Mouse (Mus musculus) CH12.LX (cell line): ENCODE measurements around the gene Ghr. TPM values are rescaled to one million over a fixed set of nuclear protein-coding genes. Genes with fewer than 3 reads are reported as not detected.

Source experiments
- DNase-seq: peaks from one replicate; pipeline ENCODE4 v3.0.0-alpha.2; 2013; ENCODE audit errors: extremely low read depth
- H3K27ac ChIP-seq: 2 replicates; pipeline ENCODE4 v1.5.1; 2012; ENCODE audit warnings: low read depth, mild to moderate bottlenecking, control low read depth, moderate library complexity; ENCODE audit not compliant: insufficient read depth
- H3K27me3 ChIP-seq: replicated peaks from 2 replicates; pipeline ENCODE3; 2012; ENCODE audit warnings: inconsistent platforms
- H3K36me3 ChIP-seq, 2 experiments: replicated peaks in 1 of 2; 2 replicates each; pipeline versions ENCODE3 to v1.6.1; 2012; ENCODE audit warnings: inconsistent platforms in 1 of 2, low read length in 1 of 2, mild to moderate bottlenecking in 1 of 2, mixed read lengths in 1 of 2, moderate library complexity in 1 of 2; ENCODE audit not compliant: control insufficient read depth in 1 of 2, insufficient read depth in 1 of 2
- H3K4me1 ChIP-seq, 2 experiments: 2 replicates each; pipeline ENCODE4 v1.6.1; 2012; ENCODE audit warnings: inconsistent platforms in 1 of 2, moderate library complexity in 1 of 2; ENCODE audit not compliant: insufficient read depth in 2 of 2, control insufficient read depth in 1 of 2
- H3K4me2 ChIP-seq: 2 replicates; pipeline ENCODE4 v1.6.1; 2012; ENCODE audit warnings: low read depth, mild to moderate bottlenecking, control low read depth; ENCODE audit not compliant: poor library complexity, insufficient read depth, severe bottlenecking
- H3K4me3 ChIP-seq, 3 experiments: fragments of 150-350 bp in 1 of 3; sonication (generic) in 1 of 3; replicated peaks in 1 of 3; 2 replicates each; pipeline versions ENCODE3 to v1.5.1; 2011 to 2012; ENCODE audit warnings: low read depth in 2 of 3, low read length in 2 of 3, mild to moderate bottlenecking in 2 of 3, moderate library complexity in 2 of 3, control low read depth in 1 of 3, improper control_type of control experiment in 1 of 3, inconsistent platforms in 1 of 3, mixed read lengths in 1 of 3; ENCODE audit not compliant: poor library complexity in 1 of 3
- H3K79me2 ChIP-seq: replicated peaks from 2 replicates; pipeline ENCODE4 v1.6.1; 2012; ENCODE audit warnings: mild to moderate bottlenecking, moderate library complexity; ENCODE audit not compliant: control insufficient read depth, poor library complexity, insufficient read depth, severe bottlenecking; ENCODE audit errors: extremely low read depth
- H3K9ac ChIP-seq: 2 replicates; pipeline ENCODE4 v1.6.1; 2012; ENCODE audit warnings: low read depth, mild to moderate bottlenecking, control low read depth, moderate library complexity; ENCODE audit not compliant: insufficient read depth
- H3K9me3 ChIP-seq: replicated peaks from 2 replicates; pipeline ENCODE3; 2012; ENCODE audit warnings: low read length, inconsistent platforms, mixed read lengths
- CHD1 ChIP-seq: IDR thresholded peaks from 2 replicates; pipeline ENCODE4 v1.6.1; 2012; ENCODE audit warnings: low read depth, low read length, improper control_type of control experiment, inconsistent platforms
- CTCF ChIP-seq, 2 experiments: IDR thresholded peaks in 1 of 2; conservative IDR thresholded peaks in 1 of 2; 2 replicates each; pipeline ENCODE4 v1.5.1; 2011 to 2012; ENCODE audit warnings: low read depth in 2 of 2, low read length in 2 of 2, improper control_type of control experiment in 1 of 2, inconsistent platforms in 1 of 2, mild to moderate bottlenecking in 1 of 2, moderate library complexity in 1 of 2
- E2F4 ChIP-seq: IDR thresholded peaks from 2 replicates; pipeline ENCODE4 v1.6.1; 2011; ENCODE audit warnings: low read depth, low read length, improper control_type of control experiment; ENCODE audit not compliant: insufficient replicate concordance
- GABPA ChIP-seq: IDR thresholded peaks from 2 replicates; pipeline ENCODE4 v1.6.1; 2012; ENCODE audit warnings: low read depth, low read length, improper control_type of control experiment, inconsistent platforms; ENCODE audit not compliant: insufficient replicate concordance
- IRF4 ChIP-seq: IDR thresholded peaks from 2 replicates; pipeline ENCODE4 v1.6.1; 2014; ENCODE audit warnings: low read depth, mild to moderate bottlenecking, inconsistent platforms, low read length, improper control_type of control experiment
- JUN ChIP-seq: IDR thresholded peaks from 2 replicates; pipeline ENCODE4 v1.6.1; 2011; ENCODE audit warnings: low read depth, mild to moderate bottlenecking, low read length, improper control_type of control experiment, moderate library complexity; ENCODE audit not compliant: insufficient read depth
- JUND ChIP-seq: conservative IDR thresholded peaks from 2 replicates; pipeline ENCODE4 v1.6.1; 2011; ENCODE audit warnings: low read depth, low read length, improper control_type of control experiment
- MAZ ChIP-seq: IDR thresholded peaks from 2 replicates; pipeline ENCODE4 v1.6.1; 2012; ENCODE audit warnings: low read depth, mild to moderate bottlenecking, inconsistent platforms, low read length, improper control_type of control experiment, moderate library complexity
- MEF2A ChIP-seq: IDR thresholded peaks from 2 replicates; pipeline ENCODE4 v1.6.1; 2014; ENCODE audit warnings: low read depth, mild to moderate bottlenecking, inconsistent platforms, low read length, improper control_type of control experiment, borderline replicate concordance
- MXI1 ChIP-seq: IDR thresholded peaks from 2 replicates; pipeline ENCODE4 v1.6.1; 2011; ENCODE audit warnings: mild to moderate bottlenecking, low read depth, low read length, improper control_type of control experiment
- MYC ChIP-seq: IDR thresholded peaks from 2 replicates; pipeline ENCODE4 v1.6.1; 2011; ENCODE audit warnings: low read depth, mild to moderate bottlenecking, improper control_type of control experiment, low read length
- POLR2A ChIP-seq: IDR thresholded peaks from 2 replicates; pipeline ENCODE4 v1.6.1; 2011; ENCODE audit warnings: low read depth, mild to moderate bottlenecking, improper control_type of control experiment, low read length
- TBP ChIP-seq: conservative IDR thresholded peaks from 2 replicates; pipeline ENCODE4 v1.6.1; 2011; ENCODE audit warnings: low read depth, low read length, improper control_type of control experiment
- USF1 ChIP-seq: IDR thresholded peaks from 2 replicates; pipeline ENCODE4 v1.6.1; 2014; ENCODE audit warnings: low read depth, mild to moderate bottlenecking, inconsistent platforms, low read length, improper control_type of control experiment
- ZC3H11A ChIP-seq: IDR thresholded peaks from 2 replicates; pipeline ENCODE4 v1.6.1; 2012; ENCODE audit warnings: low read depth, mild to moderate bottlenecking, inconsistent platforms, low read length, improper control_type of control experiment
- ZNF384 ChIP-seq: IDR thresholded peaks from 2 replicates; pipeline ENCODE4 v1.6.1; 2012; ENCODE audit warnings: low read depth, low read length, improper control_type of control experiment, inconsistent platforms
- dilution Hi-C: fragments of 300-500 bp; cut with MboI; formaldehyde crosslinking; loops from 2 replicates; pipeline ENCODE4 v1.14.3; 2020; ENCODE audit warnings: low sequenced_read_pairs; ENCODE audit not compliant: extremely low pct_unique_long_range_greater_than_20kb, extremely low pct_ligation_motif_present
- in situ Hi-C: fragments of 300-500 bp; cut with MboI; formaldehyde crosslinking; loops from 3 replicates; pipeline ENCODE4 v1.14.3; 2019; ENCODE audit warnings: low sequenced_read_pairs, low pct_ligation_motif_present, low pct_unique_long_range_greater_than_20kb, mixed read lengths
- polyA plus RNA-seq: library from polyadenylated mRNA; unstranded; fragments of >175 nt; gene quantifications from 2 replicates; pipeline ENCODE4 v1.2.1, GENCODE M21; 2012; ENCODE audit warnings: low read depth; ENCODE audit not compliant: insufficient read length
- total RNA-seq, 2 experiments: library from RNA; depleted of rRNA; stranded (reverse); fragments of 300-350 nt in 1 of 2; fragments of >200 nt in 1 of 2; gene quantifications; 2 replicates each; pipeline ENCODE4 v1.2.3; 2012 to 2014

Ghr gene
- total and polyA plus RNA-seq, 3 experiments = 0.42 to 1.7 (median 0.89) TPM

DNA sequence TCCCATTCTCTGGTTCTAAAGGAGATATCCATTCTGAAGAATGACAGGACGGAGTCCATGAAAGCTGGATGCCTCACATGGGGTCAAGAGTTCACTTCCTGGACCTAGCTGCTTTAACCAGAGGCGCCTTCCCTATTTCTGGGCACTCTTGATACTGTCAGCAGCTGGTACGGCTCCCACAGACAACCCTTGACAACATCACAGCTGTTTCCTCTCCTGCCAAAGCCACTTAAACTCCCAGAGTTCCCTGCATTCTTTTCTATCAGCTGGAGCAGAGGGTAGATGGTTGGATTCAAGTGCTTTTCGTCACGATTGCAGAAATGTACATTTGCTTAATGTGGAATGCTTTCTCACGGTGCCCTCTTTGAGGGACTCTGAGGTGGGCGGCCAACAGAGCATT is 150.0 kb downstream of the Ghr start:
- TF ChIP-seq POLR2A (no peak), E2F4 (no peak), CHD1 (no peak), MAZ (no peak), MXI1 (no peak), JUND (no peak), USF1 (no peak)
- no peak for DNase-seq
- no peaks in the 10 kb centered on the region for H3K36me3 ChIP-seq
- H3K9me3 ChIP-seq = no peaks in the 10 kb centered on the region
- no peaks in the 10 kb centered on the region for H3K79me2 ChIP-seq
- no peak overlapping the region for H3K27ac ChIP-seq
- in situ Hi-C loops (no loop called here), dilution Hi-C loops (no loop called here)
- no peaks in the 10 kb centered on the region for H3K4me1 ChIP-seq
- no peak overlapping the region for H3K4me3 ChIP-seq
- no peaks in the 10 kb centered on the region for H3K27me3 ChIP-seq
- H3K9ac ChIP-seq = no peak overlapping the region
- H3K4me2 ChIP-seq = no peak overlapping the region

DNA sequence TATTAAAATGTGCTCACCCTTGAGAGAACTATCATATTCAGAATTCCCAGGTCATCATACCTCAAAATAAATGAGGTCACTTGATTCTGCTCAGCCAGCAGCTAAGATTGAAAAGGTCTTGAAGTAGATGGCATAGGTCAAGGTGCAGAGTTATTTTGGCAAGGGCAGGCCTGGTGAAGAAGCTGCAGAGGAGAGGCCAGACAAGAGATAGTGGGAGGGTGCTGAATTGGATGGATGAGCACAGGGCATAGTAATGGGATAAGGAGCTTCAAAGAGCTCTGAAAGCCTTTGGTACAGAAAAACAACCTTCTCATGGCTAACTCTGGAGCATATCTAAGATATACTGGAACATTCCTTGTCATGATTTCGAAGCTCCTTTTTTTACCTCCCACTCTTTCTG is 150.5 kb downstream of the Ghr start:
- in situ Hi-C loops (no loop called here), dilution Hi-C loops (no loop called here)
- Histone ChIP-seq H3K79me2 (no peaks in the 10 kb centered on the region), H3K9ac (no peak overlapping the region), H3K36me3 (no peaks in the 10 kb centered on the region), H3K27ac (no peak overlapping the region), H3K27me3 (no peaks in the 10 kb centered on the region), H3K9me3 (no peaks in the 10 kb centered on the region), H3K4me1 (peaks cover 0 to 2% of the 10 kb centered on the region in 2 experiments; a peak in 1 of 4 replicates)
- no peak for DNase-seq
- TF ChIP-seq TBP = no peak
- no peak for TF ChIP-seq CTCF (conservative IDR thresholded peaks at IDR 0.05 in 1 of 2, IDR thresholded peaks at IDR 0.05 in 1 of 2; ENCODE audit: low read depth in 2 of 2, low read length in 2 of 2)
- no peak for TF ChIP-seq ZC3H11A
- TF ChIP-seq JUN = no peak
- no peak for TF ChIP-seq IRF4
- TF ChIP-seq JUND = no peak
- no peak for TF ChIP-seq MYC
- TF ChIP-seq MEF2A = no peak
- TF ChIP-seq GABPA = no peak
- TF ChIP-seq ZNF384 = no peak
- no peak for TF ChIP-seq CHD1
- TF ChIP-seq, all 38 proteins: peak for 0
- H3K4me3 ChIP-seq = no peak overlapping the region
- no peak overlapping the region for H3K4me2 ChIP-seq
